Mouse (Mus musculus): Measurements from ENCODE around the gene Hipk1. TPM values are rescaled to one million over a fixed set of nuclear protein-coding genes. Genes with fewer than 3 reads are reported as not detected.
A peak's percentile ranks its signal among the peaks of the same experiment; 100 is the strongest.

Hipk1 gene
- polyA plus RNA-seq, 1 experiment from 2014 or later, result 9.8 TPM

- no peak overlapping the region for H3K4me2 ChIP-seq (ENCODE audit: low read length)
- TF ChIP-seq CTCF (IDR thresholded peaks at IDR 0.05; ENCODE audit: low read depth), result no peak
Observed at GRCm38 (mm10) chr3:103771531-103772130, 19.7 kb downstream of the Hipk1 start.

GRCm38 (mm10) chr3:103766789-103767188 lies 24.6 kb downstream of the Hipk1 start:
- no peak for ATAC-seq (replicated peaks; ENCODE audit: low FRiP score, low read depth)
- Histone ChIP-seq H3K4me3 (replicated peaks; ENCODE audit: low read depth, low read length) (no peak overlapping the region), H3K9ac (ENCODE audit: low read depth, low read length) (no peak overlapping the region), H3K4me1 (replicated peaks; ENCODE audit: insufficient read depth, low read length) (0 out of 2 replicates have a peak, but pooled peaks cover 4% of the 10 kb centered on the region), H3K27ac (no peak overlapping the region), H3K4me2 (ENCODE audit: low read length) (no peak overlapping the region), H3K36me3 (ENCODE audit: insufficient read depth, low read length) (peaks cover 11% of the 10 kb centered on the region; the same call in 1 of the 2 replicates), H3K9me3 (replicated peaks; ENCODE audit: low read length) (no peaks in the 10 kb centered on the region), H3K27me3 (ENCODE audit: insufficient read depth, low read length) (no peaks in the 10 kb centered on the region)
- WGBS, result 76% methylated on average over 3 of the region's 3 CpGs
- no peak for TF ChIP-seq CTCF (IDR thresholded peaks at IDR 0.05; ENCODE audit: low read depth)
- no peak for DNase-seq (ENCODE audit: low spot score)

More at GRCm38 (mm10) chr3:103771531-103772130, 19.7 kb downstream of the Hipk1 start:
- DNase-seq (ENCODE audit: low spot score) (peak; percentile 63), ATAC-seq (replicated peaks; ENCODE audit: low FRiP score, low read depth) (no peak)
- Histone ChIP-seq H3K36me3 (ENCODE audit: insufficient read depth, low read length) (0 out of 2 replicates have a peak, but pooled peaks cover 9% of the 10 kb centered on the region), H3K4me1 (replicated peaks; ENCODE audit: insufficient read depth, low read length) (peaks cover 19% of the 10 kb centered on the region; the same call in 1 of the 2 replicates), H3K9me3 (replicated peaks; ENCODE audit: low read length) (no peaks in the 10 kb centered on the region), H3K4me3 (replicated peaks; ENCODE audit: low read depth, low read length) (no peak overlapping the region), H3K9ac (ENCODE audit: low read depth, low read length) (no peak overlapping the region), H3K27ac (peak overlapping the region; percentile 71), H3K27me3 (ENCODE audit: insufficient read depth, low read length) (no peaks in the 10 kb centered on the region)
- WGBS, result 42% methylated on average over 9 of the region's 9 CpGs

- no peak for TF ChIP-seq CTCF (IDR thresholded peaks at IDR 0.05; ENCODE audit: low read depth)
- Histone ChIP-seq H3K27me3 (ENCODE audit: insufficient read depth, low read length) (no peaks in the 10 kb centered on the region), H3K4me3 (replicated peaks; ENCODE audit: low read depth, low read length) (no peak overlapping the region), H3K9me3 (replicated peaks; ENCODE audit: low read length) (no peaks in the 10 kb centered on the region), H3K4me1 (replicated peaks; ENCODE audit: insufficient read depth, low read length) (no peaks in the 10 kb centered on the region), H3K36me3 (ENCODE audit: insufficient read depth, low read length) (peaks cover 42% of the 10 kb centered on the region), H3K27ac (no peak overlapping the region), H3K9ac (ENCODE audit: low read depth, low read length) (no peak overlapping the region), H3K4me2 (ENCODE audit: low read length) (no peak overlapping the region)
- ATAC-seq (replicated peaks; ENCODE audit: low FRiP score, low read depth), result no peak
- 77% methylated on average over 5 of the region's 5 CpGs for WGBS
- DNase-seq (ENCODE audit: low spot score), result no peak
Observed at GRCm38 (mm10) chr3:103759261-103759970, 31.9 kb downstream of the Hipk1 start.

GRCm38 (mm10) chr3:103758456-103758855 lies 32.9 kb downstream of the Hipk1 start:
- Histone ChIP-seq H3K27ac (no peak overlapping the region), H3K4me1 (replicated peaks; ENCODE audit: insufficient read depth, low read length) (no peaks in the 10 kb centered on the region), H3K27me3 (ENCODE audit: insufficient read depth, low read length) (no peaks in the 10 kb centered on the region), H3K9me3 (replicated peaks; ENCODE audit: low read length) (no peaks in the 10 kb centered on the region), H3K36me3 (ENCODE audit: insufficient read depth, low read length) (peaks cover 46% of the 10 kb centered on the region), H3K9ac (ENCODE audit: low read depth, low read length) (no peak overlapping the region), H3K4me2 (ENCODE audit: low read length) (no peak overlapping the region), H3K4me3 (replicated peaks; ENCODE audit: low read depth, low read length) (no peak overlapping the region)
- 86% methylated on average over 7 of the region's 7 CpGs for WGBS
- no peak for TF ChIP-seq CTCF (IDR thresholded peaks at IDR 0.05; ENCODE audit: low read depth)
- ATAC-seq (replicated peaks; ENCODE audit: low FRiP score, low read depth) (no peak), DNase-seq (ENCODE audit: low spot score) (no peak)

GRCm38 (mm10) chr3:103756920-103757319 lies 34.4 kb downstream of the Hipk1 start:
- H3K4me1 ChIP-seq (replicated peaks; ENCODE audit: insufficient read depth, low read length), result no peaks in the 10 kb centered on the region
- no peak overlapping the region for H3K9ac ChIP-seq (ENCODE audit: low read depth, low read length)
- no peak for DNase-seq (ENCODE audit: low spot score)
- TF ChIP-seq CTCF (IDR thresholded peaks at IDR 0.05; ENCODE audit: low read depth), result no peak
- no peaks in the 10 kb centered on the region for H3K27me3 ChIP-seq (ENCODE audit: insufficient read depth, low read length)
- peaks cover 57% of the 10 kb centered on the region for H3K36me3 ChIP-seq (ENCODE audit: insufficient read depth, low read length)
- H3K4me2 ChIP-seq (ENCODE audit: low read length), result no peak overlapping the region
- H3K9me3 ChIP-seq (replicated peaks; ENCODE audit: low read length), result no peaks in the 10 kb centered on the region
- H3K4me3 ChIP-seq (replicated peaks; ENCODE audit: low read depth, low read length), result no peak overlapping the region
- no peak for ATAC-seq (replicated peaks; ENCODE audit: low FRiP score, low read depth)
- H3K27ac ChIP-seq, result no peak overlapping the region
- 77% methylated on average over 2 of the region's 2 CpGs for WGBS

DNA sequence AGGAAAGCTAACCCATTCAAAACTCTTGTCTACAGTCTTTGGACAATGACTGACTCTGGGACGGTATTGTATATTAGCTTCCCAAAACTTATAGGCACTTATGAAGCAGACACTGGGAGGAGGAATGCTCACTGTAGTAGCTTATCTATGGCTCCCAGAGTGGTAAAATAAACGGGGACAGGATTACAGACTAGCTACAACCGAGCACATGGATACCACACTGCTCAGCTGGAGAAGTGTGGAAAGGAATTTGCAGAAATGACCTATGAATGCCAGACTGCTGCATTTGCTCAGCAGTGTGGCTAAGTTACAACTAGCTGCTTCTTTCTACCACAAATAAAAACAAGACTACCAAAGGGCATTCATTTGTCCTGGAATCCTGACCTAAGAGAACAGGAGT lies 36.0 kb downstream of the Hipk1 start:
- Histone ChIP-seq H3K27me3 (ENCODE audit: insufficient read depth, low read length) (no peaks in the 10 kb centered on the region), H3K4me2 (ENCODE audit: low read length) (no peak overlapping the region), H3K36me3 (ENCODE audit: insufficient read depth, low read length) (peaks cover 62% of the 10 kb centered on the region), H3K9ac (ENCODE audit: low read depth, low read length) (no peak overlapping the region), H3K27ac (no peak overlapping the region), H3K4me3 (replicated peaks; ENCODE audit: low read depth, low read length) (no peak overlapping the region), H3K4me1 (replicated peaks; ENCODE audit: insufficient read depth, low read length) (no peaks in the 10 kb centered on the region), H3K9me3 (replicated peaks; ENCODE audit: low read length) (no peaks in the 10 kb centered on the region)
- ATAC-seq (replicated peaks; ENCODE audit: low FRiP score, low read depth) (no peak), DNase-seq (ENCODE audit: low spot score) (no peak)
- 85% methylated on average over 3 of the region's 3 CpGs for WGBS
- no peak for TF ChIP-seq CTCF (IDR thresholded peaks at IDR 0.05; ENCODE audit: low read depth)
